Mouse (Mus musculus) megakaryocyte, embryonic 14.5 days (primary cell): ENCODE measurements around the gene Lmntd2.

Source experiments
- FLI1 ChIP-seq: IDR thresholded peaks from 2 replicates; pipeline ENCODE4 v1.6.1; 2012; ENCODE audit warnings: low read length, inconsistent platforms, mixed read lengths
- GATA1 ChIP-seq: IDR thresholded peaks from 3 replicates; pipeline ENCODE4 v1.6.1; 2012; ENCODE audit warnings: mixed read lengths, low read length, inconsistent platforms, borderline replicate concordance

GRCm38 (mm10) chr7:141167901-141168517 is 45.9 kb downstream of the Lmntd2 start:
- no peak for TF ChIP-seq GATA1
- TF ChIP-seq FLI1, result no peak
